Mouse (Mus musculus) adrenal gland, adult 10 weeks (tissue): ENCODE measurements around the gene Ttyh3. TPM values are rescaled to one million over a fixed set of nuclear protein-coding genes. Genes with fewer than 3 reads are reported as not detected.

ENCODE experiments used
- polyA plus RNA-seq: library from polyadenylated mRNA; stranded (reverse); fragments of 350-450 nt; fragmentation: Illumina TruSeq; extraction: RNeasy Lipid Tissue Mini Kit (QIAGEN cat#74804); gene quantifications from one replicate; pipeline ENCODE4 v1.2.3, GENCODE M21; 2014; ENCODE audit warnings: low read depth, low replicate concordance

Ttyh3 gene
- 4.8 TPM for polyA plus RNA-seq

DNA sequence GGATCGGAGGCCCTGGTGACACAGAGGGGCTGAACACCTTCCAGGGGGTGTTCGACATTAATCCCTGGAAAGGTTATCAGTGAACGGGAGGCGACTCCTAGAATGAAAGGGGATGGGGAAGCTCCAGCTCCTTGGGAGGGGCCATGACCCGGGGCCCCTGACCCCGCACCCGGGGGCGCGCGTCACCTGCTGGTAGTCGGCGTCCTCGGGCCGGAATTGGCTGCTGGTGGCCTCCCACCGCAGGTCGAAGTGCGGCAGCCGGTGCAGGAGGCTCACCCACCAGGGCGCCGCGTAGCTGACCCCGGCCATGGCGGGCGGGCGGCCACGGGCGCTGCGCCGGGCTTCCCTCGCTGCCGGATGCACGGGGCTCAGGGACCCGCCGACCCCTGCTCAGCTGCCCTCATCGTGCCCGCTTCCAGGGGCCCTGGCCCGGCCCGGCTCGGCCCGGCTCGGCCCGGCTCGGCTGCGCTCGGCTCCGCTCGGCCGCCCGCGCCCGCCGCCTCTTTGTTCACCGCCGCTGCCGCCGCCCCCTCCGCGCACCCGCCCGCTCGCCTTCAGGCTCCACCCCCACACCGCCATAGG is at the start of gene Ttyh3:
TSS of gene Ttyh3 (minus strand) at position 513 of the 582 bp plus-strand sequence.

DNA sequence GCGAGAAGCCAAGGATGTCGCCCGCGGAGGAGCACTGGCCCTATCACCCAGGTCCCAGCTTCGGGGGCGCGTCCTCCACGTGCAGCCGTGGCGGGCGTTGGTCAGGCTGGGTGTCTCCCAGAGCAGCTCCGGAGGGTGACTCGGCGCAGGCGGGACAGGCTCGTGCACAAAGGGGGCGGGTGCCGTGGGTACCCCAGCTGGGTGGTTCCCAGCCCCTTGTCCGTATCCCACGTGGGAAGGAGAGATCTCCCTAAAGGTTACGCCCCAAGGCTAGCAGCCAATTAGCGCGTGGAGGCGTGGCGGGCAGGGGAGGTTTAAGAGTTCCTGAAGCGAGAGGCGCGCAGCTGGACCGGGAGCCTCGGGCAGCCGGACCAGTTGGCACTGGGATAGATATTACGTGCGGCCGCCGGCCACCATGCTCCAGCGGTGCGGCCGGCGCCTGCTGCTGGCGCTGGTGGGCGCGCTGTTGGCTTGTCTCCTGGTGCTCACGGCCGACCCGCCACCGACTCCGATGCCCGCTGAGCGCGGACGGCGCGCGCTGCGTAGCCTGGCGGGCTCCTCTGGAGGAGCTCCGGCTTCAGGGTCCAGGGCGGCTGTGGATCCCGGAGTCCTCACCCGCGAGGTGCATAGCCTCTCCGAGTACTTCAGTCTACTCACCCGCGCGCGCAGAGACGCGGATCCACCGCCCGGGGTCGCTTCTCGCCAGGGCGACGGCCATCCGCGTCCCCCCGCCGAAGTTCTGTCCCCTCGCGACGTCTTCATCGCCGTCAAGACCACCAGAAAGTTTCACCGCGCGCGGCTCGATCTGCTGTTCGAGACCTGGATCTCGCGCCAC is 41.6 kb downstream of the Ttyh3 start, which contains the start of gene Lfng:
TSS of gene Lfng (plus strand) at position 320 of the 835 bp plus-strand sequence.

Other genes starting within 250 kb of the Ttyh3 start
- gene Eif3b, start 229.7 kb downstream of the Ttyh3 start, polyA plus RNA-seq, result 47.2 TPM
- gene Gm4869, start 203.4 kb downstream of the Ttyh3 start, polyA plus RNA-seq, result not detected
- not detected for gene Chst12, start 143.5 kb downstream of the Ttyh3 start, polyA plus RNA-seq
- gene Grifin, start 84.0 kb downstream of the Ttyh3 start, polyA plus RNA-seq, result not detected
- gene Lfng, start 41.7 kb downstream of the Ttyh3 start, polyA plus RNA-seq, result 1.6 TPM
- gene Iqce, start 53.3 kb upstream of the Ttyh3 start, polyA plus RNA-seq, result 11.0 TPM
- 2.9 TPM for gene Brat1, start 56.0 kb upstream of the Ttyh3 start, polyA plus RNA-seq
- not detected for gene Amz1, start 75.1 kb upstream of the Ttyh3 start, polyA plus RNA-seq
- 13.1 TPM for gene Gna12, start 181.4 kb upstream of the Ttyh3 start, polyA plus RNA-seq